ENCODE assay signal across 25 mouse cellular contexts in the genomic region with DNA sequence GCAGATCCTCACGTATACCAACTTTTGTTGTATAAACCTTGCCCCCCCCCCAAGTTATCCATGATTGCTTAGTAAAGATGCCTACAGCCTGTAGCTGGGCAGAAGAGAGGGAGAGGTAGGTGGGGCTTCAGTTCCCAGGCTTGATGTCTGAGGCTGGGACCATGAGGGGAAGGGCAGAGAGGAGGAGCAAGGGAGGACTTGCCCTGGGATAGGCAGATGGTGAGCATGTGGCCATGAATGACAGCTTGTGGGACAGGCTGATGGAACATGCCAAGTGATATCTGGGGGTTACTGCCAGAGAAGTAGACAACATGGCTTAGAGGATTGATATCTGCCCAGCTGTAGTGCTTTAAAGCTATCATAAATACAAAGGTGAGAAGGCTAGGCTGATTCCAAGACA.
"Had no signal": no experiment of that assay in that cellular context is flagged by ENCODE, and none has a peak within 500 bp of the region (broad histone marks: within the 10 kb centered on the region; RNA-seq: fewer than 3 reads in every experiment).

No protein-coding gene starts in this region.

- H3K9ac ChIP-seq: heart, embryonic 13.5 days; heart, embryonic 15.5 days; hindbrain, embryonic 13.5 days; hindbrain, embryonic 15.5 days; limb, embryonic 13.5 days; limb, embryonic 15.5 days; liver, embryonic 12.5 days; liver, embryonic 14.5 days had no signal

- H3K27me3 ChIP-seq: heart, embryonic 13.5 days; heart, embryonic 15.5 days; hindbrain, embryonic 13.5 days; hindbrain, embryonic 15.5 days; limb, embryonic 13.5 days; limb, embryonic 15.5 days; liver, embryonic 12.5 days had no signal

- H3K36me3 ChIP-seq: heart, embryonic 13.5 days; heart, embryonic 15.5 days; hindbrain, embryonic 13.5 days; hindbrain, embryonic 15.5 days; limb, embryonic 13.5 days; limb, embryonic 15.5 days; liver, embryonic 12.5 days had no signal

- H3K4me1 ChIP-seq: heart, embryonic 13.5 days; heart, embryonic 15.5 days; hindbrain, embryonic 13.5 days; hindbrain, embryonic 15.5 days; limb, embryonic 13.5 days; limb, embryonic 15.5 days; liver, embryonic 12.5 days had no signal

- H3K27ac ChIP-seq: heart, adult 2 months; heart, embryonic 13.5 days; heart, embryonic 15.5 days; hindbrain, embryonic 13.5 days; hindbrain, embryonic 15.5 days; hindbrain, postnatal 0 days; limb, embryonic 13.5 days; limb, embryonic 15.5 days; liver, embryonic 12.5 days; liver, embryonic 14.5 days had no signal

- ATAC-seq: hindbrain, postnatal 0 days; intestine, embryonic 16.5 days; liver, embryonic 12.5 days had no signal

- DNase-seq: gastrocnemius, postnatal 14 days; gastrocnemius, postnatal 36 days; heart, adult 11 months; heart, adult 2 months; heart, postnatal 14 days; heart, postnatal 36 days; kidney, adult 18-20 months; kidney, adult 8-10 months; kidney, postnatal 10 days; kidney, postnatal 25 days; kidney, postnatal 4 days; layer of hippocampus, adult 9-11 months; layer of hippocampus, postnatal 36 days; left cerebral cortex, postnatal 4 days had no signal

- H3K4me3 ChIP-seq: heart, adult 2 months; heart, embryonic 13.5 days; heart, embryonic 15.5 days; hindbrain, embryonic 13.5 days; hindbrain, embryonic 15.5 days; limb, embryonic 13.5 days; limb, embryonic 15.5 days; liver, embryonic 12.5 days had no signal

- H3K9me3 ChIP-seq: heart, embryonic 13.5 days; heart, embryonic 15.5 days; hindbrain, embryonic 13.5 days; hindbrain, embryonic 15.5 days; limb, embryonic 13.5 days; limb, embryonic 15.5 days; liver, embryonic 12.5 days had no signal

- H3K4me2 ChIP-seq: heart, embryonic 11.5 days; heart, embryonic 13.5 days; heart, embryonic 15.5 days; hindbrain, embryonic 13.5 days; hindbrain, embryonic 15.5 days; limb, embryonic 13.5 days; limb, embryonic 15.5 days; liver, embryonic 12.5 days had no signal
